Mouse (Mus musculus) bone marrow macrophage, adult 2 months (primary cell): ENCODE results near the gene E130114P18Rik.

Experiments
- CTCF ChIP-seq: IDR thresholded peaks from 2 replicates; pipeline ENCODE4 v1.5.1; 2012; ENCODE audit warnings: low read depth, mild to moderate bottlenecking, low read length, moderate library complexity
- POLR2A ChIP-seq: IDR thresholded peaks from 2 replicates; pipeline ENCODE4 v1.6.1; 2012; ENCODE audit warnings: mild to moderate bottlenecking, low read depth, low read length, borderline replicate concordance

GRCm38 (mm10) chr4:97615031-97615430 is 162.8 kb downstream of the E130114P18Rik start:
- TF ChIP-seq POLR2A = no peak
- no peak for TF ChIP-seq CTCF
